In genomic region chr8:83178228-83178742, GRCm38 (mm10) we compare ENCODE assay signal across 8 mouse cellular contexts. TPM values are rescaled to one million over a fixed set of nuclear protein-coding genes. Genes with fewer than 3 reads are reported as not detected.
DNase-seq lines count a peak whose midpoint lies in the region; ATAC-seq and TF ChIP-seq lines count a peak whose summit lies in the region.

No protein-coding gene starts in this region.

- H3K27me3 ChIP-seq in neural tube, embryonic 15.5 days (replicated peaks), result no peaks in the 10 kb centered on the region
- H3K27me3 ChIP-seq in forebrain, embryonic 12.5 days, result no peaks in the 10 kb centered on the region
- H3K27me3 ChIP-seq in kidney, postnatal 0 days (ENCODE audit: insufficient read depth, low read length), result no peaks in the 10 kb centered on the region
- H3K27me3 ChIP-seq in midbrain, embryonic 12.5 days, result no peaks in the 10 kb centered on the region

- no peak overlapping the region for H3K4me3 ChIP-seq in neural tube, embryonic 15.5 days (replicated peaks)
- H3K4me3 ChIP-seq in forebrain, embryonic 12.5 days (replicated peaks), result no peak overlapping the region
- H3K4me3 ChIP-seq in kidney, postnatal 0 days (replicated peaks; ENCODE audit: low read depth, low read length), result no peak overlapping the region
- H3K4me3 ChIP-seq in midbrain, embryonic 12.5 days, result no peak overlapping the region

- no peak for ATAC-seq in neural tube, embryonic 15.5 days (ENCODE audit: low FRiP score)
- ATAC-seq in forebrain, embryonic 12.5 days (ENCODE audit: low FRiP score), result peak; percentile 34; the same call in 1 of the 2 replicates
- ATAC-seq in kidney, postnatal 0 days (replicated peaks; ENCODE audit: low FRiP score, low read depth), result no peak
- ATAC-seq in midbrain, embryonic 12.5 days (ENCODE audit: low FRiP score, low read depth), result peak; percentile 31; the same call in 1 of the 2 replicates

- no peak overlapping the region for H3K27ac ChIP-seq in neural tube, embryonic 15.5 days (replicated peaks)
- H3K27ac ChIP-seq in forebrain, embryonic 12.5 days, result peak overlapping the region; percentile 65
- peak overlapping the region; percentile 5; the same call in 1 of the 2 replicates for H3K27ac ChIP-seq in kidney, postnatal 0 days
- peak overlapping the region; percentile 82 for H3K27ac ChIP-seq in midbrain, embryonic 12.5 days (replicated peaks)

- peak; percentile 68 for TF ChIP-seq CTCF in kidney, postnatal 0 days (IDR thresholded peaks at IDR 0.05; ENCODE audit: low read depth)

- 13% methylated on average over 9 of the region's 9 CpGs for WGBS in neural tube, embryonic 15.5 days
- WGBS in forebrain, embryonic 12.5 days, result 20% methylated on average over 9 of the region's 9 CpGs
- WGBS in kidney, postnatal 0 days, result 6% methylated on average over 9 of the region's 9 CpGs
- 5% methylated on average over 9 of the region's 9 CpGs for WGBS in midbrain, embryonic 12.5 days

- peak; percentile 29 for DNase-seq in neural tube, embryonic 10.5 days (ENCODE audit: extremely low spot score, low spot score)
- DNase-seq in kidney, postnatal 0 days (ENCODE audit: low spot score), result peak; percentile 82
- DNase-seq in layer of hippocampus, adult 18-20 months (ENCODE audit: low spot score in 2 of 2), result no peak
- DNase-seq in gastrocnemius, postnatal 4 days (ENCODE audit: low spot score in 2 of 2), result no peak
- no peak for DNase-seq in frontal cortex, postnatal 14 days (ENCODE audit: low spot score in 2 of 2)

- H3K36me3 ChIP-seq in neural tube, embryonic 15.5 days, result no peaks in the 10 kb centered on the region
- no peaks in the 10 kb centered on the region for H3K36me3 ChIP-seq in forebrain, embryonic 12.5 days (replicated peaks)
- no peaks in the 10 kb centered on the region for H3K36me3 ChIP-seq in kidney, postnatal 0 days (ENCODE audit: insufficient read depth, low read length)
- no peaks in the 10 kb centered on the region for H3K36me3 ChIP-seq in midbrain, embryonic 12.5 days

- no peak overlapping the region for H3K4me2 ChIP-seq in neural tube, embryonic 15.5 days
- peak overlapping the region; percentile 6; the same call in 1 of the 2 replicates for H3K4me2 ChIP-seq in forebrain, embryonic 12.5 days
- H3K4me2 ChIP-seq in kidney, postnatal 0 days (ENCODE audit: low read length), result no peak overlapping the region; the same call in 1 of the 2 replicates
- H3K4me2 ChIP-seq in midbrain, embryonic 12.5 days (replicated peaks), result peak overlapping the region; percentile 29; the same call in 1 of the 2 replicates

- no peak overlapping the region for H3K9ac ChIP-seq in neural tube, embryonic 15.5 days (replicated peaks)
- no peak overlapping the region for H3K9ac ChIP-seq in forebrain, embryonic 12.5 days
- no peak overlapping the region for H3K9ac ChIP-seq in kidney, postnatal 0 days (ENCODE audit: low read depth, low read length)
- no peak overlapping the region; the same call in 1 of the 2 replicates for H3K9ac ChIP-seq in midbrain, embryonic 12.5 days (replicated peaks)

- peaks cover 39% of the 10 kb centered on the region for H3K4me1 ChIP-seq in neural tube, embryonic 15.5 days
- peaks cover 63% of the 10 kb centered on the region for H3K4me1 ChIP-seq in forebrain, embryonic 12.5 days
- 0 out of 2 replicates have a peak, but pooled peaks cover 5% of the 10 kb centered on the region for H3K4me1 ChIP-seq in kidney, postnatal 0 days (replicated peaks; ENCODE audit: insufficient read depth, low read length)
- H3K4me1 ChIP-seq in midbrain, embryonic 12.5 days, result peaks cover 61% of the 10 kb centered on the region

- H3K9me3 ChIP-seq in neural tube, embryonic 15.5 days (replicated peaks), result no peaks in the 10 kb centered on the region
- H3K9me3 ChIP-seq in forebrain, embryonic 12.5 days, result no peaks in the 10 kb centered on the region
- no peaks in the 10 kb centered on the region for H3K9me3 ChIP-seq in kidney, postnatal 0 days (replicated peaks; ENCODE audit: low read length)
- H3K9me3 ChIP-seq in midbrain, embryonic 12.5 days, result no peaks in the 10 kb centered on the region

RNA-seq across cellular contexts. Expression of gene Gm10645, which starts 12.3 kb away (rescaled TPM):
- polyA plus RNA-seq in neural tube, embryonic 15.5 days (2015; fragmentation: Nextera tagmentation; extraction: Ambion mirVana), result 5.5 and 6.2 TPM in 2 replicates
- 5.5 and 6.2 TPM in 2 replicates for polyA plus RNA-seq in forebrain, embryonic 12.5 days (2016; fragmentation: Nextera tagmentation; extraction: Ambion mirVana)
- polyA plus RNA-seq in kidney, postnatal 0 days (2015; fragmentation: Nextera tagmentation; extraction: Ambion mirVana), result 1.6 and 2.0 TPM in 2 replicates
- polyA plus RNA-seq in midbrain, embryonic 12.5 days (2016; fragmentation: Nextera tagmentation; extraction: Ambion mirVana), result 6.5 and 7.0 TPM in 2 replicates
- 1 to 10 TPM in 1 of 2 experiments, under 1 TPM in 1; 0.79 to 1.4 TPM for total RNA-seq in layer of hippocampus, adult 18-20 months (2021)
- total RNA-seq in gastrocnemius, postnatal 4 days (2021), result not detected

RNA-seq across cellular contexts. Expression of gene Tbc1d9, which starts 13.1 kb away (rescaled TPM):
- 12.4 and 14.4 TPM in 2 replicates for polyA plus RNA-seq in neural tube, embryonic 15.5 days (2015; fragmentation: Nextera tagmentation; extraction: Ambion mirVana)
- polyA plus RNA-seq in forebrain, embryonic 12.5 days (2016; fragmentation: Nextera tagmentation; extraction: Ambion mirVana), result 11.6 and 12.7 TPM in 2 replicates
- polyA plus RNA-seq in kidney, postnatal 0 days (2015; fragmentation: Nextera tagmentation; extraction: Ambion mirVana), result 1.7 and 1.8 TPM in 2 replicates
- polyA plus RNA-seq in midbrain, embryonic 12.5 days (2016; fragmentation: Nextera tagmentation; extraction: Ambion mirVana), result 12.3 and 14.3 TPM in 2 replicates
- total RNA-seq in layer of hippocampus, adult 18-20 months (2021), result 10 to 100 TPM; 61.2 to 65.3 TPM
- total RNA-seq in gastrocnemius, postnatal 4 days (2021), result 1 to 10 TPM; 4.5 TPM

Comparison
In these comparisons a context has a peak if more than half of its experiments do, and no peak if none do; other contexts are left out.
1. DNase-seq: peak in neural tube, embryonic 10.5 days (single experiment) and kidney, postnatal 0 days (single experiment); none in layer of hippocampus, adult 18-20 months (0 of 2), gastrocnemius, postnatal 4 days (0 of 2) and frontal cortex, postnatal 14 days (0 of 2).
2. ATAC-seq: peak in forebrain, embryonic 12.5 days (single experiment) and midbrain, embryonic 12.5 days (single experiment); none in neural tube, embryonic 15.5 days (single experiment) and kidney, postnatal 0 days (single experiment).
3. H3K4me2 ChIP-seq: peak in forebrain, embryonic 12.5 days (single experiment) and midbrain, embryonic 12.5 days (single experiment); none in neural tube, embryonic 15.5 days (single experiment) and kidney, postnatal 0 days (single experiment).